Mouse (Mus musculus) C2C12 (cell line): ENCODE data around the gene Ubtf.

Source experiments
- CEBPB ChIP-seq: IDR thresholded peaks from one replicate; pipeline ENCODE4 v1.6.1; 2011; ENCODE audit warnings: low read depth, mild to moderate bottlenecking, control low read depth, moderate library complexity
- CTCF ChIP-seq: IDR thresholded peaks from one replicate; pipeline ENCODE4 v1.5.1; 2011; ENCODE audit not compliant: control insufficient read depth, insufficient read depth, insufficient read length
- MAX ChIP-seq: IDR thresholded peaks from one replicate; pipeline ENCODE4 v1.6.1; 2011; ENCODE audit warnings: mild to moderate bottlenecking, control low read depth
- MYOG ChIP-seq: IDR thresholded peaks from one replicate; pipeline ENCODE4 v1.6.1; 2011; ENCODE audit not compliant: control insufficient read depth, insufficient read length; ENCODE audit errors: extremely low read depth
- USF1 ChIP-seq: IDR thresholded peaks from one replicate; pipeline ENCODE4 v1.6.1; 2011; ENCODE audit warnings: low read depth, mild to moderate bottlenecking, control low read depth, moderate library complexity

DNA sequence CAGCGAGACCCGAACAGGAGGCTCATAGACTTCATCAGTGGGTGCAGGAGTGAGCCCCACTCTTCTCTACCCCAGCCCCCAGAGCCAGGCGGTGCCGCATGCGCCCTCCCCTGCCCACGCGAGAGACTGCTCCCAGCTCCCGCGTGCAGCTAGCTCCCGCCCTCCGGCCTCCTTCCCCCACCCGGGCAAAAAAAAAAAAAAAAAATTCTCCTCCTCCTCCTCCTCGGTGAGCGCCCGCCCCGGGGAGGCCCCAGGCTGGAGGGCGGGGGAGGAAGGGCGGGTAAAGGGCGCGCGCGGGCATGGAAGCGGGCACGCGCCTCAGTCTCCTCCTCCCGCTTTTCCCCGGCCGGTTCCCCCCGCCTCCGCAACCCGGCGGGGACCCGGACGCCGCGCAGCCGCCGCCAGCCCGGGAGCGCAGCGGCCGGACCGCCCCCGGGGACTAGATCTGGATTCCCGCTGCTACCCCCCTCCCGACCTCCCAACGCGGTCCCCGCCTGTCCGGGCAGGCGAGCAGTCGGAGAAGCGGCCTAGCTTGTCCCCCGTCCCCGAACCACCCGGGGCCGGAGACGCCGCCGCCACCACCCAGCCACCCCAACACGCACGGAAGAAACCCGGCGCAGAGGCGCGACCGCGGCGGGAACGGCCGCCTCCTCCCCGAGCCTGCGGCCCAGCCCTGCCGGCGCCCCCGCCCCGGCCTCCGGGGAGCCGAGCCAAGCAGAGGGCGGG, 2.8 kb downstream of the Ubtf start:
- TF ChIP-seq CTCF (no peak), CEBPB (no peak), USF1 (no peak), MAX (peak; percentile 17), MYOG (no peak)
